Mouse (Mus musculus) left cerebral cortex, postnatal 4 days (tissue): ENCODE results near the gene Dcpp3. TPM values are rescaled to one million over a fixed set of nuclear protein-coding genes. Genes with fewer than 3 reads are reported as not detected.

Experiments used
- DNase-seq: peaks from one replicate; pipeline ENCODE4 v3.0.0-alpha.2; 2022
- intact Hi-C: fragments of 180-260 bp; cut with DNase I; formaldehyde crosslinking; loops from one replicate; pipeline ENCODE4 v1.15.1; 2025
- total RNA-seq, 2 experiments: library from RNA; stranded (reverse); gene quantifications; 2 replicates each; pipeline ENCODE4 v1.2.3; 2021

Gene Dcpp3
- total RNA-seq, 2 experiments from 2014 or later, result not detected

DNA sequence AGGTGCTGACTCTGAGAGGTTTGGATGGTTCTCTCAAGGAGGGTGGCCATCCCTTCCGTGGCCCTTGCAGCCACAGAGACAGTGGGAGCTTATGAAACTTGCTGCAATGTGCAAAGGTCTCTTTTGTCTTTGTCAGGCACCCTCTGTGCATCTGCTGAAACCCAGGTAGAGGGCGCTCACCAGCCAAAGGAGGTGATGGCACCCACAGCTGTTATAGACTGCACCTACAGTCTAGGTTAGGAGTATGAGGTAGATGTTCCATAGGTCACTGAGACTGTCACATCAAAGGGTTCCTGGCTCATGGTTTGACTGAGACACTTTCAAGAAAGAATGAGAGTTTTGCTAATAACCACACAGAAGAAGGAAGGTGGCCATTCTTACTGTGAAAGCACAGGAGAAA lies 51.5 kb downstream of the Dcpp3 start:
- intact Hi-C loops, result loop anchor here (10.0 kb wide), 1 partner anchor 194 kb away; the partner anchor contains the start of gene Flywch1

More for the DNA sequence above, 51.5 kb downstream of the Dcpp3 start:
- DNase-seq, result no peak

Other genes with a start within 250 kb of the Dcpp3 start
- gene Hcfc1r1, start 243.9 kb upstream of the Dcpp3 start, total RNA-seq, result 100 to 1,000 TPM; 119 to 126 TPM
- 10 to 100 TPM; 14.3 to 16.2 TPM for gene Thoc6, start 243.6 kb upstream of the Dcpp3 start, total RNA-seq
- 1 to 10 TPM; 1.3 to 1.9 TPM for gene Tnfrsf12a, start 240.0 kb upstream of the Dcpp3 start, total RNA-seq
- gene Cldn6, start 238.2 kb upstream of the Dcpp3 start, total RNA-seq, result under 1 TPM in 1 of 2 experiments, not detected in 1; 0.24 TPM
- under 1 TPM in 1 of 2 experiments, not detected in 1; 0.32 TPM for gene Cldn9, start 233.4 kb upstream of the Dcpp3 start, total RNA-seq
- gene 1520401A03Rik, start 194.7 kb upstream of the Dcpp3 start, total RNA-seq, result under 1 TPM in 1 of 2 experiments, not detected in 1; 0.32 TPM
- 1 to 10 TPM; 8.1 to 8.4 TPM for gene Pkmyt1, start 191.1 kb upstream of the Dcpp3 start, total RNA-seq
- 10 to 100 TPM; 46.4 to 50.7 TPM for gene Paqr4, start 176.6 kb upstream of the Dcpp3 start, total RNA-seq
- gene Kremen2, start 171.6 kb upstream of the Dcpp3 start, total RNA-seq, result under 1 TPM; 0.46 to 0.87 TPM
- 10 to 100 TPM; 87.6 to 92.3 TPM for gene Flywch1, start 145.9 kb upstream of the Dcpp3 start, total RNA-seq
- 10 to 100 TPM; 19.4 to 20.2 TPM for gene Flywch2, start 131.4 kb upstream of the Dcpp3 start, total RNA-seq
- gene Srrm2, start 126.9 kb upstream of the Dcpp3 start, total RNA-seq, result 100 to 1,000 TPM; 518 to 552 TPM
- gene Elob, start 88.3 kb upstream of the Dcpp3 start, total RNA-seq, result 100 to 1,000 TPM; 435 to 447 TPM
- gene Prss33, start 81.4 kb upstream of the Dcpp3 start, total RNA-seq, result under 1 TPM; 0.34 to 0.48 TPM
- gene Prss32, start 73.6 kb upstream of the Dcpp3 start, total RNA-seq, result 1 to 10 TPM in 1 of 2 experiments, under 1 TPM in 1; 0.74 to 1.4 TPM
- gene Prss41, start 73.3 kb upstream of the Dcpp3 start, total RNA-seq, result 1 to 10 TPM; 3.8 to 4.7 TPM
- not detected for gene Prss21, start 49.4 kb upstream of the Dcpp3 start, total RNA-seq
- gene Dcpp1, start 36.6 kb upstream of the Dcpp3 start, total RNA-seq, result not detected
- not detected for gene Dcpp2, start 36.6 kb upstream of the Dcpp3 start, total RNA-seq
- not detected for gene Sbp, start 24.2 kb downstream of the Dcpp3 start, total RNA-seq
- not detected for gene Sbpl, start 37.8 kb downstream of the Dcpp3 start, total RNA-seq
- gene Prss30, start 63.1 kb downstream of the Dcpp3 start, total RNA-seq, result under 1 TPM in 1 of 2 experiments, not detected in 1; 0.22 TPM
- gene Prss22, start 80.6 kb downstream of the Dcpp3 start, total RNA-seq, result not detected
- gene Prss27, start 120.7 kb downstream of the Dcpp3 start, total RNA-seq, result not detected
- gene Kctd5, start 156.0 kb downstream of the Dcpp3 start, total RNA-seq, result 10 to 100 TPM; 67.0 to 68.4 TPM
- gene Pdpk1, start 233.5 kb downstream of the Dcpp3 start, total RNA-seq, result 10 to 100 TPM; 67.0 to 68.3 TPM
- gene Amdhd2, start 246.3 kb downstream of the Dcpp3 start, total RNA-seq, result 10 to 100 TPM; 30.2 to 32.0 TPM